Mouse (Mus musculus) thymus, adult 2 months (tissue): Measurements from ENCODE around the gene Dennd1a.

Source experiments
- CTCF ChIP-seq: fragments of 200-500 bp; IDR thresholded peaks from 2 replicates; pipeline ENCODE4 v1.5.1; 2012; ENCODE audit warnings: mild to moderate bottlenecking, control low read depth, low read length, moderate library complexity, borderline replicate concordance; ENCODE audit not compliant: control insufficient read depth, poor library complexity, insufficient read depth; ENCODE audit errors: extremely low read depth
- POLR2A ChIP-seq: fragments of 200-500 bp; IDR thresholded peaks from 2 replicates; pipeline ENCODE4 v1.6.1; 2012; ENCODE audit warnings: mild to moderate bottlenecking, low read length, control low read depth, moderate library complexity; ENCODE audit not compliant: control insufficient read depth, poor library complexity, insufficient read depth; ENCODE audit errors: extremely low read depth

GRCm38 (mm10) chr2:37767080-37767547 is 520.1 kb downstream of the Dennd1a start:
- TF ChIP-seq POLR2A (no peak), CTCF (no peak)
